Mouse (Mus musculus) embryonic facial prominence, embryonic 12.5 days (tissue): ENCODE data around the gene Dst. TPM values are rescaled to one million over a fixed set of nuclear protein-coding genes. Genes with fewer than 3 reads are reported as not detected.

Source experiments
- ATAC-seq: fragments of 200-750 bp; cut with Nextera tagmentation; 2 replicates; pipeline ENCODE4 v1.8.0; 2017; ENCODE audit not compliant: insufficient number of reproducible peaks, insufficient read depth, low FRiP score, low TSS enrichment
- H3K27ac ChIP-seq: fragments of 300-500 bp; sonication (generic); 2 replicates; pipeline ENCODE4 v1.5.1; 2016; ENCODE audit warnings: mild to moderate bottlenecking
- H3K27me3 ChIP-seq: fragments of 300-500 bp; sonication (generic); 2 replicates; pipeline ENCODE4 v1.6.1; 2016; ENCODE audit warnings: mild to moderate bottlenecking, moderate library complexity
- H3K36me3 ChIP-seq: fragments of 300-500 bp; sonication (generic); 2 replicates; pipeline ENCODE4 v1.6.1; 2016; ENCODE audit warnings: mild to moderate bottlenecking
- H3K4me1 ChIP-seq: fragments of 300-500 bp; sonication (generic); 2 replicates; pipeline ENCODE4 v1.6.1; 2016
- H3K4me2 ChIP-seq: fragments of 300-500 bp; sonication (generic); replicated peaks from 2 replicates; pipeline ENCODE4 v1.6.1; 2016; ENCODE audit warnings: mild to moderate bottlenecking, moderate library complexity
- H3K4me3 ChIP-seq: fragments of 300-500 bp; sonication (generic); 2 replicates; pipeline ENCODE4 v1.5.1; 2016; ENCODE audit warnings: mild to moderate bottlenecking
- H3K9ac ChIP-seq: fragments of 300-500 bp; sonication (generic); 2 replicates; pipeline ENCODE4 v1.6.1; 2016; ENCODE audit warnings: mild to moderate bottlenecking, moderate library complexity
- H3K9me3 ChIP-seq: fragments of 300-500 bp; sonication (generic); 2 replicates; pipeline ENCODE4 v1.6.1; 2016; ENCODE audit warnings: mild to moderate bottlenecking, moderate library complexity
- WGBS: fragments of 180-500 bp; shearing (Covaris S2); methylation state at CpG from one replicate; pipeline ENCODE4 v1.1.7; 2016; 5-methylcytosine and 5-hydroxymethylcytosine counted together
- polyA plus RNA-seq: library from polyadenylated mRNA; unstranded; fragments of >200 nt; fragmentation: Nextera tagmentation; extraction: Ambion mirVana; gene quantifications from 2 replicates; pipeline ENCODE4 v1.2.1, GENCODE M21; 2016

Gene Dst
- polyA plus RNA-seq, 1 experiment from 2014 or later = 25.8 TPM

GRCm38 (mm10) chr1:34227676-34228075 lies 319.7 kb downstream of the Dst start:
- Histone ChIP-seq H3K4me2 (no peak overlapping the region), H3K9me3 (no peaks in the 10 kb centered on the region), H3K27me3 (no peaks in the 10 kb centered on the region), H3K4me1 (no peaks in the 10 kb centered on the region), H3K4me3 (no peak overlapping the region), H3K9ac (no peak overlapping the region), H3K36me3 (peaks cover 31% of the 10 kb centered on the region), H3K27ac (no peak overlapping the region)
- WGBS = 88% methylated on average over 8 of the region's 8 CpGs
- ATAC-seq = no peak

GRCm38 (mm10) chr1:34231041-34231440 lies 323.0 kb downstream of the Dst start:
- Histone ChIP-seq H3K36me3 (peaks cover 18% of the 10 kb centered on the region), H3K4me1 (peaks cover 2% of the 10 kb centered on the region), H3K4me2 (no peak overlapping the region), H3K4me3 (no peak overlapping the region), H3K9ac (no peak overlapping the region), H3K27me3 (no peaks in the 10 kb centered on the region), H3K27ac (no peak overlapping the region), H3K9me3 (no peaks in the 10 kb centered on the region)
- WGBS = 88% methylated on average over 2 of the region's 2 CpGs
- no peak for ATAC-seq

GRCm38 (mm10) chr1:34236254-34236723 lies 328.3 kb downstream of the Dst start:
- Histone ChIP-seq H3K4me1 (peaks cover 15% of the 10 kb centered on the region), H3K36me3 (0 out of 2 replicates have a peak, but pooled peaks cover 4% of the 10 kb centered on the region), H3K27ac (no peak overlapping the region), H3K27me3 (0 out of 2 replicates have a peak, but pooled peaks cover 5% of the 10 kb centered on the region), H3K9ac (peak overlapping the region; percentile 63), H3K4me2 (peak overlapping the region; percentile 89), H3K9me3 (no peaks in the 10 kb centered on the region), H3K4me3 (peak overlapping the region; percentile 46)
- ATAC-seq = peak; percentile 89
- 1% methylated on average over 28 of the region's 28 CpGs for WGBS

- peak overlapping the region; percentile 46 for H3K4me3 ChIP-seq
Observed at GRCm38 (mm10) chr1:34237211-34237610, 329.2 kb downstream of the Dst start.

GRCm38 (mm10) chr1:34237689-34238091 lies 329.7 kb downstream of the Dst start:
- peaks cover 15% of the 10 kb centered on the region for H3K4me1 ChIP-seq
- H3K4me2 ChIP-seq = peak overlapping the region; percentile 89
- H3K36me3 ChIP-seq = 0 out of 2 replicates have a peak, but pooled peaks cover 4% of the 10 kb centered on the region
- ATAC-seq = no peak
- WGBS = 64% methylated on average over 12 of the region's 12 CpGs
- no peaks in the 10 kb centered on the region for H3K9me3 ChIP-seq
- no peak overlapping the region for H3K4me3 ChIP-seq
- no peak overlapping the region for H3K27ac ChIP-seq
- H3K27me3 ChIP-seq = 0 out of 2 replicates have a peak, but pooled peaks cover 5% of the 10 kb centered on the region
- no peak overlapping the region for H3K9ac ChIP-seq

More at GRCm38 (mm10) chr1:34237211-34237610, 329.2 kb downstream of the Dst start:
- Histone ChIP-seq H3K27me3 (0 out of 2 replicates have a peak, but pooled peaks cover 5% of the 10 kb centered on the region), H3K36me3 (0 out of 2 replicates have a peak, but pooled peaks cover 4% of the 10 kb centered on the region), H3K4me1 (peaks cover 15% of the 10 kb centered on the region), H3K27ac (no peak overlapping the region), H3K9ac (no peak overlapping the region), H3K4me2 (peak overlapping the region; percentile 89), H3K9me3 (no peaks in the 10 kb centered on the region)
- WGBS = 28% methylated on average over 14 of the region's 14 CpGs
- 0 out of 2 replicates have a peak, but pooled peaks have one; percentile 2 for ATAC-seq

GRCm38 (mm10) chr1:34238231-34238630 lies 330.2 kb downstream of the Dst start:
- H3K27ac ChIP-seq = no peak overlapping the region
- 0 out of 2 replicates have a peak, but pooled peaks cover 5% of the 10 kb centered on the region for H3K27me3 ChIP-seq
- no peak overlapping the region; the same call in 1 of the 2 replicates for H3K4me2 ChIP-seq
- no peaks in the 10 kb centered on the region for H3K9me3 ChIP-seq
- peaks cover 15% of the 10 kb centered on the region for H3K4me1 ChIP-seq
- no peak overlapping the region for H3K4me3 ChIP-seq
- peaks cover 5% of the 10 kb centered on the region; the same call in 1 of the 2 replicates for H3K36me3 ChIP-seq
- H3K9ac ChIP-seq = no peak overlapping the region
- no peak for ATAC-seq
- WGBS = 84% methylated on average over 6 of the region's 6 CpGs

GRCm38 (mm10) chr1:34244678-34245077 lies 336.7 kb downstream of the Dst start:
- no peak overlapping the region for H3K27ac ChIP-seq
- no peaks in the 10 kb centered on the region for H3K27me3 ChIP-seq
- H3K4me3 ChIP-seq = no peak overlapping the region
- peaks cover 3% of the 10 kb centered on the region; the same call in 1 of the 2 replicates for H3K36me3 ChIP-seq
- H3K9ac ChIP-seq = no peak overlapping the region
- ATAC-seq = no peak
- no peaks in the 10 kb centered on the region for H3K4me1 ChIP-seq
- WGBS = 84% methylated on average over 10 of the region's 10 CpGs
- no peak overlapping the region for H3K4me2 ChIP-seq
- H3K9me3 ChIP-seq = no peaks in the 10 kb centered on the region

GRCm38 (mm10) chr1:34245951-34246641 lies 338.1 kb downstream of the Dst start:
- no peak for ATAC-seq
- Histone ChIP-seq H3K4me2 (no peak overlapping the region), H3K4me1 (no peaks in the 10 kb centered on the region), H3K9ac (no peak overlapping the region), H3K36me3 (peaks cover 11% of the 10 kb centered on the region), H3K9me3 (no peaks in the 10 kb centered on the region), H3K27ac (no peak overlapping the region), H3K27me3 (no peaks in the 10 kb centered on the region), H3K4me3 (no peak overlapping the region)
- 92% methylated on average over 15 of the region's 15 CpGs for WGBS

GRCm38 (mm10) chr1:34246642-34246987 lies 338.6 kb downstream of the Dst start:
- Histone ChIP-seq H3K4me1 (no peaks in the 10 kb centered on the region), H3K27ac (no peak overlapping the region), H3K4me2 (no peak overlapping the region), H3K9ac (no peak overlapping the region), H3K4me3 (no peak overlapping the region), H3K36me3 (peaks cover 12% of the 10 kb centered on the region), H3K9me3 (no peaks in the 10 kb centered on the region), H3K27me3 (no peaks in the 10 kb centered on the region)
- 91% methylated on average over 8 of the region's 8 CpGs for WGBS
- no peak for ATAC-seq

- peaks cover 24% of the 10 kb centered on the region for H3K36me3 ChIP-seq
- no peak overlapping the region for H3K27ac ChIP-seq
- no peak overlapping the region for H3K4me2 ChIP-seq
- no peaks in the 10 kb centered on the region for H3K9me3 ChIP-seq
- 92% methylated on average over 13 of the region's 13 CpGs for WGBS
- H3K9ac ChIP-seq = no peak overlapping the region
- H3K4me3 ChIP-seq = no peak overlapping the region
- ATAC-seq = no peak
- H3K27me3 ChIP-seq = no peaks in the 10 kb centered on the region
- no peaks in the 10 kb centered on the region for H3K4me1 ChIP-seq
Observed at GRCm38 (mm10) chr1:34251137-34251536, 343.1 kb downstream of the Dst start.

GRCm38 (mm10) chr1:34252267-34252666 lies 344.2 kb downstream of the Dst start:
- H3K9me3 ChIP-seq = no peaks in the 10 kb centered on the region
- no peaks in the 10 kb centered on the region for H3K27me3 ChIP-seq
- 89% methylated on average over 8 of the region's 8 CpGs for WGBS
- H3K9ac ChIP-seq = no peak overlapping the region
- ATAC-seq = no peak
- no peak overlapping the region for H3K27ac ChIP-seq
- no peak overlapping the region for H3K4me3 ChIP-seq
- peaks cover 25% of the 10 kb centered on the region for H3K36me3 ChIP-seq
- H3K4me2 ChIP-seq = no peak overlapping the region
- H3K4me1 ChIP-seq = no peaks in the 10 kb centered on the region

- H3K9me3 ChIP-seq = no peaks in the 10 kb centered on the region
- H3K4me3 ChIP-seq = no peak overlapping the region
- H3K27ac ChIP-seq = no peak overlapping the region
- no peaks in the 10 kb centered on the region for H3K4me1 ChIP-seq
- WGBS = 75% methylated on average over 7 of the region's 7 CpGs
- H3K9ac ChIP-seq = no peak overlapping the region
- ATAC-seq = no peak
- peaks cover 40% of the 10 kb centered on the region for H3K36me3 ChIP-seq
- H3K4me2 ChIP-seq = no peak overlapping the region
- H3K27me3 ChIP-seq = no peaks in the 10 kb centered on the region
Observed at GRCm38 (mm10) chr1:34253876-34254275, 345.9 kb downstream of the Dst start.
